In the genomic region with DNA sequence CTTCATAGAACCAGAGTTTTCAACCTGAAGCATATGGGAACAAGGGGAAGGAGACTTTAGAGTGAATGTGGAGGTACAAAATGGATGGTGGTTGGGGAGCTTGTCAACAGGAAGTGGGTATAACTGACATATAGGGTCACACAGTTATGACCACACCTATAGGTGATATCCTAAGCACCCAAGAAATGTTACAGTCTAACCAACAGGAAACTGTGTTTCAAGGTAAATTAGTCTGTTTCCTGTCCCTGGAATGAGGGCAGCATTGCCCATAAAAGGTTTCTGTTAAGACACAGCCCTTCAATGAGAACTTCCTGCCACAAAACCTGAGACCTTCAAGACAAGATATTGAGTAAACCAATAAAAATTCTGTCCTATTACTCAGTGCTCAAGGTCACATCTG, we compare ENCODE assay signal across 26 mouse cellular contexts. TPM values are rescaled to one million over a fixed set of nuclear protein-coding genes. Genes with fewer than 3 reads are reported as not detected.
A peak's percentile ranks its signal among the peaks of the same experiment; 100 is the strongest.
DNase-seq lines count a peak whose midpoint lies in the region; ATAC-seq and TF ChIP-seq lines count a peak whose summit lies in the region.
"Had no signal": no experiment of that assay in that cellular context is flagged by ENCODE, and none has a peak within 500 bp of the region (broad histone marks: within the 10 kb centered on the region; RNA-seq: fewer than 3 reads in every experiment).

No protein-coding gene starts in this region.

- H3K4me3 ChIP-seq in thymus, adult 2 months (ENCODE audit: control insufficient read depth, insufficient read depth, low read length), result no peak overlapping the region
- H3K4me3 ChIP-seq: forebrain, embryonic 12.5 days; hindbrain, embryonic 12.5 days; midbrain, embryonic 12.5 days; neural tube, embryonic 13.5 days had no signal

- no peaks in the 10 kb centered on the region for H3K27me3 ChIP-seq in thymus, adult 2 months (ENCODE audit: control insufficient read depth, insufficient read depth, low read length)
- H3K27me3 ChIP-seq: forebrain, embryonic 12.5 days; hindbrain, embryonic 12.5 days; midbrain, embryonic 12.5 days; neural tube, embryonic 13.5 days had no signal

- peak; percentile 84 for DNase-seq in CD4-positive helper T cell, adult 2 months (ENCODE audit: low read depth, low spot score)
- DNase-seq in induced T-regulatory cell, adult 2 months (ENCODE audit: low read depth), result peak; percentile 77
- DNase-seq in thymus, adult 2 months, result peak; percentile 19
- no peak for DNase-seq in cerebellum, postnatal 10 days
- DNase-seq in heart, postnatal 10 days, result no peak
- DNase-seq: cerebellum, adult 8-10 months; gastrocnemius, postnatal 10 days; kidney, postnatal 36 days; left cerebral cortex, postnatal 4 days; lung, adult 18-20 months; lung, postnatal 4 days; spleen, adult 18-20 months had no signal

- intact Hi-C loops in heart, postnatal 10 days (cut with DNase I), result no loop called here

- TF ChIP-seq POLR2A in thymus, adult 2 months (IDR thresholded peaks at IDR 0.05; ENCODE audit: control insufficient read depth, extremely low read depth, insufficient read depth, low read length, poor library complexity), result no peak

- peak; percentile 99 for ATAC-seq in CD4-positive, CD25-positive, alpha-beta regulatory T cell, adult 4 months
- no peak for ATAC-seq in erythroblast, adult 5-6 weeks (replicated peaks; ENCODE audit: low FRiP score, poor library complexity, severe bottlenecking)
- ATAC-seq: intestine, embryonic 16.5 days had no signal

- H3K4me1 ChIP-seq in thymus, adult 2 months (replicated peaks; ENCODE audit: control insufficient read depth, insufficient read depth, low read length), result peaks cover 2% of the 10 kb centered on the region; the same call in 1 of the 2 replicates
- H3K4me1 ChIP-seq: forebrain, embryonic 12.5 days; hindbrain, embryonic 12.5 days; midbrain, embryonic 12.5 days; neural tube, embryonic 13.5 days had no signal

- no peaks in the 10 kb centered on the region for H3K36me3 ChIP-seq in thymus, adult 2 months (ENCODE audit: control insufficient read depth, insufficient read depth, low read length)
- H3K36me3 ChIP-seq: forebrain, embryonic 12.5 days; hindbrain, embryonic 12.5 days; midbrain, embryonic 12.5 days; neural tube, embryonic 13.5 days had no signal

- H3K27ac ChIP-seq in thymus, adult 2 months (ENCODE audit: control insufficient read depth, insufficient read depth, low read length), result no peak overlapping the region; the same call in 1 of the 2 replicates
- H3K27ac ChIP-seq: forebrain, embryonic 12.5 days; hindbrain, embryonic 12.5 days; midbrain, embryonic 12.5 days; neural tube, embryonic 13.5 days had no signal

- TF ChIP-seq CTCF in thymus, adult 2 months (IDR thresholded peaks at IDR 0.05; ENCODE audit: borderline replicate concordance, control insufficient read depth, extremely low read depth, insufficient read depth, low read length, poor library complexity), result no peak

RNA-seq across cellular contexts. Expression of a gene that starts 2.3 kb away (rescaled TPM):
- under 1 TPM in 1 of 2 experiments, not detected in 1; 0.92 TPM for polyA plus RNA-seq in CD4-positive, CD25-positive, alpha-beta regulatory T cell, adult 4 months (2017; shearing (Covaris generic))
- polyA plus RNA-seq in thymus, adult 2 months (2012; rRNA removed), result 0.85 and 1.3 TPM in 2 replicates
- not detected for total RNA-seq in heart, postnatal 10 days (2021)
- not detected in 2 replicates for total RNA-seq in erythroblast, adult 5-6 weeks (2015; ENCODE audit: low replicate concordance)
- total RNA-seq in erythroblast, adult 5-6 weeks (2017; ENCODE audit: low replicate concordance), result not detected in 2 replicates
- total RNA-seq: adrenal gland, adult 18-20 months; gastrocnemius, postnatal 10 days; left cerebral cortex, adult 18-20 months; left cerebral cortex, postnatal 4 days; monocyte, adult 5-6 weeks had no signal
- polyA plus RNA-seq: forebrain, embryonic 12.5 days; heart, postnatal 0 days; hindbrain, embryonic 12.5 days; intestine, embryonic 16.5 days; kidney, embryonic 14.5 days; liver, embryonic 11.5 days; midbrain, embryonic 12.5 days; neural tube, embryonic 13.5 days; stomach, embryonic 16.5 days had no signal

RNA-seq across cellular contexts. Expression of a gene that starts 40.5 kb away (rescaled TPM):
- polyA plus RNA-seq in CD4-positive, CD25-positive, alpha-beta regulatory T cell, adult 4 months (2017; shearing (Covaris generic)), result 1 to 10 TPM; 1.5 to 2.6 TPM
- 14.8 and 15.6 TPM in 2 replicates for polyA plus RNA-seq in thymus, adult 2 months (2012; rRNA removed)
- total RNA-seq in heart, postnatal 10 days (2021), result 10 to 100 TPM; 13.8 to 16.8 TPM
- total RNA-seq in erythroblast, adult 5-6 weeks (2015; ENCODE audit: low replicate concordance), result not detected in 2 replicates
- 0.34 TPM in 1 of 2 replicates, not detected in the other for total RNA-seq in erythroblast, adult 5-6 weeks (2017; ENCODE audit: low replicate concordance)
- total RNA-seq: monocyte, adult 5-6 weeks had no signal

Comparison
In these comparisons a context has a peak if more than half of its experiments do, and no peak if none do; other contexts are left out.
1. DNase-seq: peak in CD4-positive helper T cell, adult 2 months (single experiment), induced T-regulatory cell, adult 2 months (single experiment) and thymus, adult 2 months (single experiment); none in cerebellum, postnatal 10 days (0 of 2) and heart, postnatal 10 days (0 of 2).
2. RNA of a gene that starts 40.5 kb away (total RNA-seq): 13.8 to 16.8 TPM in heart, postnatal 10 days; 0.34 TPM in erythroblast, adult 5-6 weeks; every median in the first group is over 10 times any median in the second.